Mouse (Mus musculus): ENCODE results near the gene Pum1.
A peak's percentile ranks its signal among the peaks of the same experiment; 100 is the strongest.

Pum1 gene

DNA sequence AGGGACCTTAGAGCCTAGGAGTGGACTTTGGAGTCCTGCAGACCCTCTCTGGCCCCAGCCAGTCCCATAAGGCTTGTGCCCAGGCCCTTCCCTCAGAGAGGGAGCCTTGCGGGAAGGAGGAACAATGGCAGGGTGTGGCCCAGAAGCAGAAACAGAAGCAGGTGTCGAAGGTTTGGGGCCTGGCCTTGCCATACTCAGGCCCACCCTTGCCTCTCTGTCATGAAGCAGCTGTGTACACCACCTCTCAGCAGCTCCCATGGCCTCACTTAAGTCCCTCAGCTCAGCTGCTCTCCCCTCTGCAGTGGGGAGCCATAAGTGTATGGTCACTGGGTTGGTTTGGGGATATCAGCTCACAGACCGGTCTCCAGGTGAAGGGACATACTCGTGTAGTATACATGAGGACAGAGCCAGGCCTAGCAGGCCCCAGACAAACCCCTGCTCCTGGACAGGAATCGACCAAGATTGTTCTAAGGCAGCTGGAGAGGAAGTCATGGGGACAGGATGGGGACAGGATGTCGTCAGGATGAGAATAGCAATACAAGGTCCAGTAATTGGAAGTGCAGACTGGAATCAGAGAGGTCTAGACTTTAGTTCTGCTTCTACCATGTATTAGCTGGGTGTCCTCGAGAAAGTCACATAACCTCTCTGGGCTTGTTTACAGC lies 157.6 kb downstream of the Pum1 start:
- no peak for DNase-seq

DNA sequence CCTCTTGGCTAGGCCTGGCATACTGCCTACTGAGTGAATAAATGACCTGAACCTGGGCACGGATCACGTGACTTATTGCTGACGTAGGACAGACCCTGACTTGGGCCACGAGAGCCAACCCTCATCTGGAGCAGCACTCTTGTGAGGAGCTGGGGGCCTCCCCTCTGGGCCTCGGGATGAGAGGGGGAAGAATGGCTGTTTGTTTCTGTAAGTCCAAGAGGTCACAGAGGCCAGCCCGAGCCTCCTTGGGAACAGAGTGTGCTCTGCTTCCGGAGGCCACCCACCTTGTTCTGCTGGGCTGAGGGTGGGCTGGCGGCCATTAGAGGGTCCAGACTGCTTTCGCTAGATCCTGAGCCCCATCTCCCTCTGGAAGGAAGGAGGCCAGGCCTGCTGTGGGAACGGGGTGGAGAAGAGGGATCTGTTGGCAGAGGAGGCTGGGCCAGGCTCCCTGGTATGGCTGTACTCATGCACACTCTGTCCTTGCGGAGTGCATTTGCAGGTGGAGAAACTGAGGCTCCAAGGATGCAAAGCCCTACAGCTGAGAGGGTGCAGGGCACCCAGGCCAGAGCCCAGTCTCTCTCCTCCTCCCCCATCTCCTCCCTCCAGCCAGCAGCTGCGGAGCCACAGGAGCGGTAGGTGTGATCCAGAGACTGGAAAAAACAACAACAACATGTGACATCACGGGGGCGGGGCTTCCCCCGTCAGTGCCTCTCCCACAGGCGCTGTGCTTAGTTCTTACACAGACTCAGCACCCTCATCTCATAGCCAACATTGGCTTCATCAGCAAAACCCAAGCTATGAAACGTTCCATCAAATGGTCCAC lies 165.9 kb downstream of the Pum1 start:
- DNase-seq, result peak in 1 of 2 experiments; percentile 41

Data from cerebellum, postnatal 14 days (tissue).